Mouse (Mus musculus) CD4-positive helper T cell, adult 2 months (primary cell): ENCODE measurements around the gene Sf3b6.

Experiments used
- DNase-seq: peaks from one replicate; pipeline ENCODE4 v3.0.0-alpha.2; 2012; ENCODE audit warnings: low read depth, missing footprints, low spot score

Sf3b6 gene

DNA sequence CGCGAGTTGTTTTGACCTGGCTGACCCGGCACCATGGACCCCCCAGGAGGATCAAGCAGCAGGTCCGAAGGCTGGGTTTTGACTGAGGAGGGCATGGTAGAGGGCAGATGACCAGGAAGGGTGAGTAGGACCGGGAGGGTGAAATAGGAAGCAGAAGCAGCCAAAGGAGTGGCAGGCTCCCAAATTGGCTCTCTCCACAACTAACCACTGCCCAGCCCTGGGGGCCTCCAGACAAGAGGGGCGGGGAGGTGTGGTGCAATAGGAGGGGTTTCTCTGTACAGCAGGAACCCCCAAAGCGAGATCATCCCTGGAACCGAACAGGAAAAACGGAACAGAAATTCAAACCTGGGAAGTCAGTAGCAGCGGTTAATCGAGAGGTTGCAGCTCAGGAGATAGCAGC, 23.4 kb downstream of the Sf3b6 start:
- no peak for DNase-seq

DNA sequence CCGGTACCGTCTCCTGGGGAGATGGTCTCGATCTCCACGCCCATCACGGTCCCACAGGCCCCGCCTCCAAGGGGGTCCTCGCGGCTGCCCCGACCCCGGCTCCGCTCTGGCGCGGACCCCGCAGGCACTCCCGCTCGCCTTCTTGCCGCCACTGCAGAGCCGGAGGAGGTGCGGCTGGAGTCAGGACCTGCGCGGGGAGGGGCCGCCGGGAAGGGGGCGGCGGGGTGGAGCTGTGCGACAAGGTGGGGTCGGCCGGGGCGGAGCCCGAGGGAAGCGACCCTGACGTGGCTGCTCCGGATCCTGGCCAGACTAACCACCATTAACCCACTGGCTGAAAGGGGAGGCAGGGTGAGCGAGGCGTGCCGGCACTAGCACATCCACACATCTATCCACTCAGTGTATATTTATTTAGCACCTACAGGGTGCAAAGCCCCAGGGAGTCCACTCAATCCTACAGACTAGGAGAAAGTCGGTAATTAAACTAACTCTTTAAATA, 24.1 kb downstream of the Sf3b6 start, which contains the start of gene Fkbp1b:
TSS of gene Fkbp1b (minus strand) at position 200 of the 496 bp plus-strand sequence.
- peak; percentile 62 for DNase-seq

DNA sequence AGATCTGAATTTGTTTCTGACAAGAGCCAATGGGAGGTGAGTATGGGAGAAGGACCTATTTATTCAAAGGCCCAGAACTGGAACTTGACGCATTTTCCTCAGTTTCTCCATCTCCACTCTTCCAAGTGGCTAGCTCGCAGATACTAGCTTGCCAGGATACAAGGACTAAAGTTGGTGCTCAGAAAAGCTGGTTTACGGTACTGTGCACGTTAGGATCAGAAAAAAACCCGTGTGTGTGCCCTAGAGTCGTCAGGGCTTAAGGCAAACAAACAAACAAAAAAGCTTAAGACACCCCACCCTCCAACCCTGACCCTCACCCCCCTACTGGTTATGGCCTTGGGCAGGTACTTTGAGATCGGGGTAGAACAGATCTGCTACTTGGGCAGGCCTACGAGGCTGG, 25.1 kb downstream of the Sf3b6 start:
- no peak for DNase-seq

DNA sequence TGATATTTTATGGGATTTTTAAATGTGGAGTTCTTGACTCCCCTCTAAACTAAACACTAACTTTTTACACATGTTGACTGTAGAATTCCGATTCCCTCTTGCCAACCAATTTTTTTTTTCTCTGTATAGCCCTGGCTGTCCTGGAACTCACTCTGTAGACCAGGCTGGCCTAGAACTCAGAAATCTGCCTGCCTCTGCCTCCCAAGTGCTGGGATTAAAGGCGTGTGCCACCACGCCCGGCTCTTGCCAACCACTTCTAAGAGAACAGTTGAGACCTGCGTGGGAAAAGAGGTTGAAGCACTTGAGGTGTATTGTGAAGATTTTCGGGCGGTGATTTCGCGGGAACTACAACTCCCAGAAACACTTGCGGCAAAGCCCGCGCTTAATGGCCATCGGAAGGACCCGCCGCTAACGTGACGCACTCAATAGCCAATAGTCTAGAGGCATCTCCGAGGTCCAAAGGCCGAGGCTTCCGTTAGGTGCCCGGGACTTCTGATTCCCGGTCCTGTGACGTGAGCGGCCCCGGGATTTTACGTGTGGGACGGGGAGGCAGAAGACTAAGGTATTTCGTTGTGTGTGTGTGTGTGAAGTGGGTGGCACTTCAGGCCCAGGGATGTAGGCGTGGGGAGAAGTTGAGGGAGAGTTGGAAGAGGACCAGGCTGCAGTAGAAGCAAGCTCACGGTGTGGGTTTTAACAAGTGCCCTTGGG, 25.7 kb downstream of the Sf3b6 start, which contains the start of gene Wdcp:
TSS of gene Wdcp (plus strand) at position 414 of the 708 bp plus-strand sequence.
- DNase-seq = peak; percentile 90

DNA sequence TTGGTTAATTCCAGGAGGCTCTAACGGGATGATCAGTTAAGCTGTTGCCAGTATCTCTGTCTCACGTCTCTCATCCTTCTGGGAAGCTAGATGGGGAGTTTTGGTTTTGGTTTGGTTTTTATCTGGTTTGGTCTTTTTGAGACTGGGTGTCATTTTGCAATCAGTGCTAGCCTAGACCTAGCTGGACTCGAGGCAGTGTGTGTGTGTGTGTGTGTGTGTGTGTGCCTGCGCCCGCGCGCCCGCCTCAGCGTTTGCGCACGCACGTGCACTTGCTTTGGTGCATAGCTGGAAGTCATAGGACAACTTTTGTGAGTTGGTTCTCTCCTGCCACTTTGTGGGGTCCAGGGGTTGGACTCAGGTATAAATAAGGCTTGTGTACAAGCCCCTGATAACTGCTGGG, 26.4 kb downstream of the Sf3b6 start:
- peak; percentile 79 for DNase-seq

DNA sequence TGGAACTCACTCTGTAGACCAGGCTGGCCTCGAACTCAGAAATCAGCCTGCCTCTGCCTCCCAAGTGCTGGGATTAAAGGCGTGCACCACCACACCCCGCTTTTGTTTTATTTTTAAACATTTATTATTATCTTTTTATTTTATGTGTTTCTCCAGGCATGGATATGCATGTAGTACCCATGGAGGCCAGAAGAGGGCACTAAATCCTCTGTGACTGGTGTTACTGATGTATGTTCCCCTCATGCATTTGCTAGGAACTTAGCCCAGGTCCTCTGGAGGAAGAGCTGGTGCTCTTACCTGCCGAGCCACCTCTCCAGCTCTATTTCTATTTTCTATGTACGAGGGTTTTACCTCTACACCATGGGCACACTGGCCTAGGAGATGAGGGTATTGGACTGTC, 38.8 kb downstream of the Sf3b6 start:
- DNase-seq = peak; percentile 42

DNA sequence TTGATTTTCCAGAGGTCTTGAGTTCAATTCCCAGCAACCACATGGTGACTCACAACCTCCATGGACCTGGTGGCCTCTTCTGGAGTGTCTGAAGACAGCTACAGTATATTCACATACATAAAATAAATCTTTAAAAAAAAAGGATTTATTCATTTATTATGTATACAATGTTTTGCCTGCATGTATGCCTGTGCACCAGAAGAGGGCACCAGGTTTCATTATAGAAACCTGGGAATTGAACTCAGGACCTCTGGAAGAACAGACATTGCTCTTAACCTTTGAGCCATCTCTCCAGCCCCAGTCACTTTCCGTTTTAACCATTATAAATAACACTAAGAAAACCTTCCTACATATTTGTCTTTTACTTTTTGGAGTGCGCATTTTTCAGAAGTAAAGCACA, 39.5 kb downstream of the Sf3b6 start:
- no peak for DNase-seq

DNA sequence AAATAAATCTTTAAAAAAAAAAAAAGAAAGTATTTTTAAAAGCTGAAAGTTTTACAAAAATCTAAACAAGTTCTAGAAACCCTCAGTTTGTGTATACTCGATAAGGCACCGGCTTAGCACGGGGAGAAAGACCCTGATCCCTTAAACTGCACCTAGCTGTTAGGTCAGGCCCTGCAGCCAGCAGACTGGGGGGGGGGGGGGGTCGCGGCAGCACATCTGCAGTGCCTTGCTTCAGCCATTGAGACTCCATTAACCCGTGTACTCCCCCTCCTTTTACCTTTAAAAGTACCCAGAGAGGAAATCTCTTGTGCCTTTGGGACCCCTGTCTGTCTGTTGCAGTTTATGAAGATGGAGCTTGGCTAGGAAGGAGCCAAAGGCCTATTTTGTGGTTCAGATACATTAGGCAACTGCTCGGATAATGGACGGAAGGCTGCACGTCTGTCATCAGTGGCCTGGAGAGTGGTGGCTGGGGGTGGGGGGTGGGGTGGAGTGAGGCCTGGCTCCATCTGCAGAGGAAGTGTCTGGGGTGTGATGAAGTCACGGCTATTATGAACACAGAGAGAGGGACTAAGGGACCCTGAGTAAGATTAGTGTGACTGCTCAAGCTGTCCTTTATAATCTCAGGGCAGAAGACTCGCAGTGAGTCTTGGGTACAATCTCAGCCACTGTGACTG, 42.0 kb downstream of the Sf3b6 start:
- DNase-seq = no peak

DNA sequence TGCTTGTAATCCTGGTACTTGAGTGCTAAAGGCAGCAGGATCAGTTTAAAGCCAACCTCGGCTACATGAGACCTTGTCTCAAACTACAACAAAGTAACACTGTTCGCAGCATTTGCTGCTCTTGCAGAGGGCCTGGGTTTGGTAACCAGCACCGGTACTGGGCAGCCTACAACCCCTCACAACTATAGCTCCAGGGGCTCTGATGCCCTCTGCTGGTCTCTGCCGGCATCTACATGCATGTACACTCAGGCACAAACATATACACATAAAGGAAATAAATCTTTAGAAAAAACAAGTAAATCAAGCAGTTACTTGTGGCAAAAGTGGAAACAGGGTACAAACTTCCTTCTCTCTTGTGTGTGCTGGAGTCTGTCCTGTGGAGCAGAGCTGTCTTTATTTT, 45.3 kb downstream of the Sf3b6 start:
- DNase-seq = no peak

DNA sequence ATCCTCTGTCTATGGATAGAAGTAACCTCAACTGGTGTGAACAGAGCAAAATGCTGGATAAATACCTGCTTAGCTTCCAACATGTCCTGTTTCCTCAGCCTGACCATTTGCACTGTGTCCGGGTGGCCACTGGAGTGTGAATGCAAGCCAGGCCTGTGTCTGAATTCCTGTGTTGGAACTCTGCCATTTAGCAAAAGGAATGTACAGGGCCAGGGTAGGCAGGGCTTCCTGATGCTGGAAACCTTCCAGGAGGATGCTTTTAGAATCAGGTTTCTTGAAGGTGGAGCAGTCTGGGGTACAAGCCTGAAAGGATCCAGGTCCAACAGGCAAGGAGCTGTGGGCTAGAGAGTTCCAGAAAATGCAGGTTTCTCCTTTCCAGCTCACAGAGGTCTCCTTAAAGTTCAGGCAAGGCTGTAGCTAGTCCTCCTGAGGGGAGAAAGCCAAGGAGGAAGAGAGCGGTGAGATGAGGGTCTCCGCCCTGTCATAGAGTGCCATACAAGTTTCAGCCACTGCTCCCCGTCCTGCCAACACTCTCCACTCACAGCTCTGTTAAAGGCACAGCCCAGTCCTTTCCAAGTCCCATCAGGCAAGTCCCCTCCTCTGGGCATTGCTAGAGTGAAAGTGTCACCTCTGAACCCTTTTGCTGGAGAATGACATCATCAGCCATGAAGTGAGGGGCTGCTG, 46.5 kb downstream of the Sf3b6 start:
- DNase-seq = no peak

DNA sequence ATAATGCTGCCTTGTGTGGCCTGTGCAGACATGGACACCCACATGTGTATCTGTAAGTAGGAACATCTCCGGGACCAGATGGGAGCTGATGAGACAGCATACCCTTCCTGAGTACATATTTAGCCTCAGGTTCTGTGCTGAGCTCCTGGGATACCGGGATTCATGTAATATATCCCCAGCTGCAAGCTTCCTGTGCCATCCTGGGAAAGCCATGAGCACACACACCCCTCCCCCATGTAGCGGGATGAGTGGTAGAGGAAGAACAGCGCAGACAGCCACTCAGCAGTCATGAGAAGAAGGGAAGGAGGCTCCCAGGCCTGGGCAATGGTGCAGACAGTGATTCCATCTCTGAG, 47.0 kb downstream of the Sf3b6 start:
- no peak for DNase-seq

DNA sequence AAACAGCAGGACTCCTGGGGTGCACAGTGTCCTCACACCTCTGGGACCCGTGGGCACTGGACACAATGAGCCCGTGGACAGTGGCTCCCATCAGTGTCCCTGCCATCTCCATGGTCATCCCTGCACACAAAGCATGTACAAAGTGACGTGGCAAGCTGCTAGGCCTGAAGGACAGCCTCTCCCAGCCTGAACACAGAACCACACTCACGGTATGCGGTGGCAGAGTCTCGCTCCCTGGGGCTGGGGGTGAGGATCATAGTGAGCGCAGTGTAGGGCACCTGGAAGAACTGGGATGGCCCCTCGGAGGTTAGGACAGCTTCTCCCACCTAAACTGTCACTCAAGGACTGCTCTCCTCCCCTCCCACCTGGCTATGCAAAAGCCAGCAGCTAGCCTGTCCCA, 51.6 kb downstream of the Sf3b6 start:
- DNase-seq = no peak

DNA sequence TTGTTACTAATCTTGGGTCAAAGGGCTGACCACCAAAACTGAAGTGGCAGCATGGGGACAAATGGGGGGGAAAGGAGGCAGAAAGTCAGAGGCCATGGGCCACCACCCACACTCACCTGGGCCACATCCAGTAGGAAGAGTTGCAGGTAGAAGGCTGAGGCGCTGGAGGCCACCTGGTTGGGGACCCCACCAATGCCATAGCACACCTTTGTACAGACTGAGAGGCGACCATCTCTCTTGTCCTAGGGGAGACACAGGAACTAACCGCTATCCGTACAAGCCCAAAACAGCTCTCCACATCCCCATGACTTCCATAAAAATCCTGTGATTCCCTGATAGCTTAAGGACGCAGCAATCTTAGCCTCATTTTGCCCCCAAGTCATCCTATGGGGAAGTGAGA, 53.9 kb downstream of the Sf3b6 start:
- no peak for DNase-seq

DNA sequence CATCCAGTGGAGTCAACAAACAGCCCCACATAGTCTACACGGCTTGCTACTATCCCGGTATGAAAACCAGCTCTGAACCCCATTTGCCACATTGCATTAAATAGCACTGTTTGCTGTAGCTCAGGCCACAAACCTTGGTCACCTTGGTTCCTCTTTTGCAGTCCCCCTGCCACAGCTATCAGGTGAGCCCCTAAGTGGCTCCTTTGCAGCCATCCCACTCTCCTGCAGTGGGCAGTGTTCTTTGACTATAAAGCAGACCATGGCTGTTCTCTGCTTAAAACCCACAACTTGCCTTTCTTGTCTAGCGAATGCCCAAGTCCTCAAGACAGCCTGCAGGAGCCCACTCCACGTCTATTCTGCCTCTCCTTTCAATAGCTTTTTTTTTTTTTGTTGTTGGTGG, 54.9 kb downstream of the Sf3b6 start:
- DNase-seq = no peak

DNA sequence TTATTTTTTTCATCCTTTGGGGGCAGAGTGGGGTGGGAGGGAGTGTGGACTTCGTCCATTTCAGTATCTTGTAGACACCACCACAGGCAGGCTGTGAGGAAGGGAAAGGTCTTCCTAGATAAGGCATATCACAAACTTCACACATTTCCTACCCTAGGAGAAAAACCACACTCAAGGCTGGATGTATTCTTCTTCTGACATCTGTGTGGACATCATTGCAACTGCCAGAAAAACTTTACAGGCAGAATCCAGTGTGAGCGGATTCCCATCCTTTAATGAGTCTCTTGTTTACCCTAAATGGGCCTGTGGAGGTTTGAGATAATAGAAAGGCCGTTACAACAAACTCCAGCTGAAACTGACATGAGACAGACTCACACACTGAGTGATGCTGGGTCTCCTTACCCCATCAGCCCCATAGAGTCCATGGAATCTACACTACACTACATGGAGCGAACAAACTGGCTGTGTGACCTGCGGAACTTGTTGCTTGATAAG, 55.7 kb downstream of the Sf3b6 start:
- DNase-seq = no peak

DNA sequence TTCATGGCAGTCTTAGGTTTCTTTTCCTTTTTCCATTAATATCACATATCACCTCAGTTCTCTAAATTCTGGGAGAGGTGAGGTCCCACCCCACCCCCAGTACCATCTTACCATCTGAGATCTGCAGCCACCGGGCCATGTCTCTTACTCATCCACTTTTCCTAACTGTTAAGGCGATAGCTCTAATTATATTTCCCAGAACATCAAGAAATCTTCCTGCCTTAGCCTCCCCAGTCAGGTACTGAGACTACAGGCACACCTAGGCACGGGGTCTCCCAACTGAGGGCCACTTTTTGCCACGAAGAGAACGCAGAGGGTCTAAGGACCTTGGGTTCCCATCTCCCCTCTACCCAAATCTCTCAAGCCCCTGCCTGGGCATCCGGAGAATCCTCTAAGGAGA, 56.2 kb downstream of the Sf3b6 start:
- no peak for DNase-seq

DNA sequence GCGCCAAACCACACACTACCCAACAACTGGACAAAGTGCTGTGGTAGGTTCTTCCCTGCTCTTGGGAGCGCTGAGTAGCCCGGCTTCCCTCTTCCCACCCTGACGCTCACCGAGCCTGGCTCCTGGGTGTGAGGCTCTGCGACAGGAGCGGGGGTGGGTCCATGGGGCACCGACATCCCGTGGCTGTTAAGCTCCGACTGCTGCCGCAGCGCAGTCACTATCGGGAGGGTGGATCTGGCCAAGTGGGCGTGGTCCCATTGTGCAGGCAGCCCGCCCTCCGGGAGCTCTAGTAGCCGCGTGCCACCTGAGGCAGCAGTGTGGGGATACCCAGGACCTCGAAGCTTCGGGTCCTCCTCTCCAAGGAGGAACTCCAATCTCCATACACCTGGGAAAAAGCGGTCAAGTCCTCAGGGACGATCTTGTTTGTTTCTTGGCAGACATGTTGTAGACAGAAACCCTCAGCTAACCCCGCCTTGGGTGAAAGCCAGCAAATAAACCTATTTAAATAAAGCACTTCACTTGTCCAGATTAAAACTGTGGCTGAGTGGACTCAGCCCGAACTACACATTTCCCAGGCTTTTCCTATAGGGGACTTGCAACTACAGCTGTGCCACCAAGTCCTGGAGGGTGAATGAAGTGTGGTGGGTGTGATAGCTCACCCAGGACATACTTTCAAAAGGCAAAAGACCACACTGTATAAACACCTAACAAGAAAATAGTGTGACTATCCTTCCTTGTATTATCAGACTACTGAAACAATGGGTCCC, 57.0 kb downstream of the Sf3b6 start, which contains the start of gene Mfsd2b:
TSS of gene Mfsd2b (minus strand) at position 199 of the 767 bp plus-strand sequence.
- DNase-seq = peak; percentile 76

DNA sequence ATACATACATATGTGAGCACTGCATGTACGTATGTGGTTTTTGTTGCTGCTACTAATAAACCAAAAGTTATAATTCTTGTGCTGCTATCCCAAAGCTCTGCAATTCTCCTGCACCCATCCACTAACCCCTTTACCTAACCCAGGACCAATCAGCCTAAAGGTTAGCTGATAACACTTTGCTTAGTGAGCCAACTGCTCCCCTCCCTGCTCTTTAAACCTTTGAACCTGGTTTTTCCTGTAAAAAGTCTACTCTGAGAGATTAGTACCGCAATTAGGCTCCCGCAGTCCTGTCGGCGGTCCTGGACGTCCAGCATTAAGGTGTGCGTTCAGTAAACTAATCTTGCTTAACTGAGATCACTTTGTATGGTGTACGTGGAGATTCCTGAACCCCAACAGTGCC, 58.3 kb downstream of the Sf3b6 start:
- no peak for DNase-seq
